Mouse (Mus musculus) embryo, embryonic 10 days (tissue): Measurements from ENCODE around the gene Slc7a6.

Source experiments
- DNase-seq: peaks from one replicate; pipeline ENCODE4 v3.0.0-alpha.2; 2015; ENCODE audit warnings: low spot score

The Slc7a6 gene

GRCm38 (mm10) chr8:106140191-106140590 is 28.5 kb upstream of the Slc7a6 start:
- DNase-seq, result no peak

GRCm38 (mm10) chr8:106140769-106141168 is 27.9 kb upstream of the Slc7a6 start:
- DNase-seq, result peak; percentile 92

GRCm38 (mm10) chr8:106145331-106145730 is 23.3 kb upstream of the Slc7a6 start:
- no peak for DNase-seq

GRCm38 (mm10) chr8:106146014-106146413 is 22.6 kb upstream of the Slc7a6 start:
- DNase-seq, result no peak

- DNase-seq, result no peak
Measured at GRCm38 (mm10) chr8:106147868-106148565, 20.6 kb upstream of the Slc7a6 start.

GRCm38 (mm10) chr8:106149025-106149424 is 19.6 kb upstream of the Slc7a6 start:
- DNase-seq, result no peak

GRCm38 (mm10) chr8:106149801-106150652 is 18.6 kb upstream of the Slc7a6 start, which contains the start of gene Pla2g15:
TSS of gene Pla2g15 (plus strand) at chr8:106150399.
- peak; percentile 97 for DNase-seq

- DNase-seq, result no peak
Measured at GRCm38 (mm10) chr8:106150653-106151000, 18.0 kb upstream of the Slc7a6 start.

GRCm38 (mm10) chr8:106151041-106151440 is 17.6 kb upstream of the Slc7a6 start:
- DNase-seq, result no peak

GRCm38 (mm10) chr8:106152876-106153275 is 15.8 kb upstream of the Slc7a6 start:
- DNase-seq, result no peak

- DNase-seq, result no peak
Measured at GRCm38 (mm10) chr8:106157419-106157818, 11.2 kb upstream of the Slc7a6 start.

- DNase-seq, result no peak
Measured at GRCm38 (mm10) chr8:106158381-106158780, 10.3 kb upstream of the Slc7a6 start.

GRCm38 (mm10) chr8:106159876-106160275 is 8.8 kb upstream of the Slc7a6 start:
- no peak for DNase-seq

- no peak for DNase-seq
Measured at GRCm38 (mm10) chr8:106163251-106163650, 5.4 kb upstream of the Slc7a6 start.

GRCm38 (mm10) chr8:106165460-106165859 is 3.2 kb upstream of the Slc7a6 start:
- DNase-seq, result peak; percentile 75

- DNase-seq, result peak; percentile 64
Measured at GRCm38 (mm10) chr8:106169017-106169933, 618 bp downstream of the Slc7a6 start.

GRCm38 (mm10) chr8:106169934-106170480 is 1.4 kb downstream of the Slc7a6 start:
- no peak for DNase-seq

- no peak for DNase-seq
Measured at GRCm38 (mm10) chr8:106173566-106173965, 4.9 kb downstream of the Slc7a6 start.

- peak; percentile 14 for DNase-seq
Measured at GRCm38 (mm10) chr8:106176891-106177290, 8.2 kb downstream of the Slc7a6 start.

GRCm38 (mm10) chr8:106177594-106177993 is 8.9 kb downstream of the Slc7a6 start:
- DNase-seq, result no peak

- DNase-seq, result no peak
Measured at GRCm38 (mm10) chr8:106178428-106178827, 9.8 kb downstream of the Slc7a6 start.
